Mouse (Mus musculus): ENCODE measurements around the gene Dyrk1a. TPM values are rescaled to one million over a fixed set of nuclear protein-coding genes. Genes with fewer than 3 reads are reported as not detected.

Dyrk1a gene
- polyA plus RNA-seq, 1 experiment from 2014 or later = 4.0 TPM

GRCm38 (mm10) chr16:94718919-94719318 is 149.1 kb downstream of the Dyrk1a start:
- no peak overlapping the region for H3K4me3 ChIP-seq (ENCODE audit: low read depth, low read length)
- no peaks in the 10 kb centered on the region for H3K4me1 ChIP-seq (ENCODE audit: control insufficient read depth, low read depth, low read length)
- H3K36me3 ChIP-seq (ENCODE audit: control insufficient read depth, insufficient read depth) = no peaks in the 10 kb centered on the region
- H3K9me3 ChIP-seq (replicated peaks; ENCODE audit: control insufficient read depth, low read length) = peaks cover 2% of the 10 kb centered on the region; the same call in 1 of the 2 replicates
- no peak overlapping the region for H3K9ac ChIP-seq (ENCODE audit: low read depth, low read length)
- no peaks in the 10 kb centered on the region for H3K27me3 ChIP-seq (ENCODE audit: control insufficient read depth, insufficient read depth, low read depth, low read length)
- no peak overlapping the region for H3K4me2 ChIP-seq (ENCODE audit: low read depth, low read length)
- WGBS (ENCODE audit: insufficient replicate concordance) = 58% methylated on average over 4 of the region's 4 CpGs
- ATAC-seq (ENCODE audit: low read depth) = no peak
- H3K27ac ChIP-seq (ENCODE audit: low read length) = no peak overlapping the region

GRCm38 (mm10) chr16:94719488-94719887 is 149.7 kb downstream of the Dyrk1a start:
- no peaks in the 10 kb centered on the region for H3K27me3 ChIP-seq (ENCODE audit: control insufficient read depth, insufficient read depth, low read depth, low read length)
- H3K9ac ChIP-seq (ENCODE audit: low read depth, low read length) = no peak overlapping the region
- H3K9me3 ChIP-seq (replicated peaks; ENCODE audit: control insufficient read depth, low read length) = peaks cover 2% of the 10 kb centered on the region; the same call in 1 of the 2 replicates
- no peaks in the 10 kb centered on the region; the same call in 1 of the 2 replicates for H3K4me1 ChIP-seq (ENCODE audit: control insufficient read depth, low read depth, low read length)
- WGBS (ENCODE audit: insufficient replicate concordance) = 53% methylated on average over 4 of the region's 4 CpGs
- H3K4me3 ChIP-seq (ENCODE audit: low read depth, low read length) = no peak overlapping the region
- H3K4me2 ChIP-seq (ENCODE audit: low read depth, low read length) = no peak overlapping the region
- ATAC-seq (ENCODE audit: low read depth) = no peak
- H3K27ac ChIP-seq (ENCODE audit: low read length) = no peak overlapping the region
- H3K36me3 ChIP-seq (ENCODE audit: control insufficient read depth, insufficient read depth) = no peaks in the 10 kb centered on the region

GRCm38 (mm10) chr16:94720476-94721153 is 150.8 kb downstream of the Dyrk1a start:
- Histone ChIP-seq H3K4me3 (ENCODE audit: low read depth, low read length) (no peak overlapping the region), H3K4me1 (ENCODE audit: control insufficient read depth, low read depth, low read length) (no peaks in the 10 kb centered on the region; the same call in 1 of the 2 replicates), H3K9me3 (replicated peaks; ENCODE audit: control insufficient read depth, low read length) (peaks cover 2% of the 10 kb centered on the region; the same call in 1 of the 2 replicates), H3K9ac (ENCODE audit: low read depth, low read length) (no peak overlapping the region), H3K27ac (ENCODE audit: low read length) (no peak overlapping the region), H3K4me2 (ENCODE audit: low read depth, low read length) (no peak overlapping the region), H3K36me3 (ENCODE audit: control insufficient read depth, insufficient read depth) (no peaks in the 10 kb centered on the region), H3K27me3 (ENCODE audit: control insufficient read depth, insufficient read depth, low read depth, low read length) (no peaks in the 10 kb centered on the region)
- WGBS (ENCODE audit: insufficient replicate concordance) = 38% methylated on average over 7 of the region's 7 CpGs
- ATAC-seq (ENCODE audit: low read depth) = no peak

GRCm38 (mm10) chr16:94721549-94722006 is 151.8 kb downstream of the Dyrk1a start:
- ATAC-seq (ENCODE audit: low read depth) = no peak
- no peaks in the 10 kb centered on the region; the same call in 1 of the 2 replicates for H3K4me1 ChIP-seq (ENCODE audit: control insufficient read depth, low read depth, low read length)
- H3K4me2 ChIP-seq (ENCODE audit: low read depth, low read length) = no peak overlapping the region
- H3K4me3 ChIP-seq (ENCODE audit: low read depth, low read length) = no peak overlapping the region
- 57% methylated on average over 10 of the region's 10 CpGs for WGBS (ENCODE audit: insufficient replicate concordance)
- no peaks in the 10 kb centered on the region for H3K27me3 ChIP-seq (ENCODE audit: control insufficient read depth, insufficient read depth, low read depth, low read length)
- no peak overlapping the region for H3K27ac ChIP-seq (ENCODE audit: low read length)
- H3K36me3 ChIP-seq (ENCODE audit: control insufficient read depth, insufficient read depth) = no peaks in the 10 kb centered on the region
- no peak overlapping the region for H3K9ac ChIP-seq (ENCODE audit: low read depth, low read length)
- no peaks in the 10 kb centered on the region for H3K9me3 ChIP-seq (replicated peaks; ENCODE audit: control insufficient read depth, low read length)

- no peaks in the 10 kb centered on the region; the same call in 1 of the 2 replicates for H3K4me1 ChIP-seq (ENCODE audit: control insufficient read depth, low read depth, low read length)
- H3K9me3 ChIP-seq (replicated peaks; ENCODE audit: control insufficient read depth, low read length) = no peaks in the 10 kb centered on the region
- H3K4me2 ChIP-seq (ENCODE audit: low read depth, low read length) = no peak overlapping the region
- ATAC-seq (ENCODE audit: low read depth) = no peak
- no peaks in the 10 kb centered on the region for H3K27me3 ChIP-seq (ENCODE audit: control insufficient read depth, insufficient read depth, low read depth, low read length)
- no peak overlapping the region for H3K9ac ChIP-seq (ENCODE audit: low read depth, low read length)
- 62% methylated on average over 12 of the region's 12 CpGs for WGBS (ENCODE audit: insufficient replicate concordance)
- H3K4me3 ChIP-seq (ENCODE audit: low read depth, low read length) = no peak overlapping the region
- H3K36me3 ChIP-seq (ENCODE audit: control insufficient read depth, insufficient read depth) = no peaks in the 10 kb centered on the region
- H3K27ac ChIP-seq (ENCODE audit: low read length) = no peak overlapping the region
Observed at GRCm38 (mm10) chr16:94722936-94723335, 153.1 kb downstream of the Dyrk1a start.

GRCm38 (mm10) chr16:94724061-94724596 is 154.3 kb downstream of the Dyrk1a start:
- H3K27me3 ChIP-seq (ENCODE audit: control insufficient read depth, insufficient read depth, low read depth, low read length) = no peaks in the 10 kb centered on the region
- H3K4me1 ChIP-seq (ENCODE audit: control insufficient read depth, low read depth, low read length) = no peaks in the 10 kb centered on the region; the same call in 1 of the 2 replicates
- H3K9me3 ChIP-seq (replicated peaks; ENCODE audit: control insufficient read depth, low read length) = no peaks in the 10 kb centered on the region
- peak overlapping the region; percentile 46 for H3K4me3 ChIP-seq (ENCODE audit: low read depth, low read length)
- no peak overlapping the region for H3K27ac ChIP-seq (ENCODE audit: low read length)
- H3K36me3 ChIP-seq (ENCODE audit: control insufficient read depth, insufficient read depth) = no peaks in the 10 kb centered on the region
- H3K9ac ChIP-seq (ENCODE audit: low read depth, low read length) = no peak overlapping the region
- peak overlapping the region; percentile 52 for H3K4me2 ChIP-seq (ENCODE audit: low read depth, low read length)
- peak; percentile 55 for ATAC-seq (ENCODE audit: low read depth)
- under 1% methylated on average over 23 of the region's 23 CpGs for WGBS (ENCODE audit: insufficient replicate concordance)

GRCm38 (mm10) chr16:94724747-94725211 is 155.0 kb downstream of the Dyrk1a start:
- Histone ChIP-seq H3K27me3 (ENCODE audit: control insufficient read depth, insufficient read depth, low read depth, low read length) (no peaks in the 10 kb centered on the region), H3K27ac (ENCODE audit: low read length) (no peak overlapping the region), H3K9me3 (replicated peaks; ENCODE audit: control insufficient read depth, low read length) (no peaks in the 10 kb centered on the region), H3K4me1 (ENCODE audit: control insufficient read depth, low read depth, low read length) (no peaks in the 10 kb centered on the region; the same call in 1 of the 2 replicates), H3K4me3 (ENCODE audit: low read depth, low read length) (peak overlapping the region; percentile 46), H3K4me2 (ENCODE audit: low read depth, low read length) (peak overlapping the region; percentile 52), H3K36me3 (ENCODE audit: control insufficient read depth, insufficient read depth) (no peaks in the 10 kb centered on the region), H3K9ac (ENCODE audit: low read depth, low read length) (no peak overlapping the region)
- WGBS (ENCODE audit: insufficient replicate concordance) = 4% methylated on average over 18 of the region's 18 CpGs
- ATAC-seq (ENCODE audit: low read depth) = no peak

- H3K4me2 ChIP-seq (ENCODE audit: low read depth, low read length) = no peak overlapping the region
- H3K36me3 ChIP-seq (ENCODE audit: control insufficient read depth, insufficient read depth) = no peaks in the 10 kb centered on the region
- no peak for ATAC-seq (ENCODE audit: low read depth)
- 75% methylated on average over 6 of the region's 6 CpGs for WGBS (ENCODE audit: insufficient replicate concordance)
- no peak overlapping the region for H3K27ac ChIP-seq (ENCODE audit: low read length)
- H3K4me3 ChIP-seq (ENCODE audit: low read depth, low read length) = no peak overlapping the region
- no peaks in the 10 kb centered on the region for H3K9me3 ChIP-seq (replicated peaks; ENCODE audit: control insufficient read depth, low read length)
- H3K4me1 ChIP-seq (ENCODE audit: control insufficient read depth, low read depth, low read length) = no peaks in the 10 kb centered on the region; the same call in 1 of the 2 replicates
- H3K27me3 ChIP-seq (ENCODE audit: control insufficient read depth, insufficient read depth, low read depth, low read length) = no peaks in the 10 kb centered on the region
- H3K9ac ChIP-seq (ENCODE audit: low read depth, low read length) = no peak overlapping the region
Observed at GRCm38 (mm10) chr16:94729236-94729635, 159.4 kb downstream of the Dyrk1a start.

GRCm38 (mm10) chr16:94731027-94731426 is 161.2 kb downstream of the Dyrk1a start:
- no peaks in the 10 kb centered on the region for H3K4me1 ChIP-seq (ENCODE audit: control insufficient read depth, low read depth, low read length)
- H3K27me3 ChIP-seq (ENCODE audit: control insufficient read depth, insufficient read depth, low read depth, low read length) = no peaks in the 10 kb centered on the region
- no peak overlapping the region for H3K9ac ChIP-seq (ENCODE audit: low read depth, low read length)
- 53% methylated on average over 12 of the region's 12 CpGs for WGBS (ENCODE audit: insufficient replicate concordance)
- no peak overlapping the region for H3K4me2 ChIP-seq (ENCODE audit: low read depth, low read length)
- ATAC-seq (ENCODE audit: low read depth) = no peak
- H3K36me3 ChIP-seq (ENCODE audit: control insufficient read depth, insufficient read depth) = no peaks in the 10 kb centered on the region
- no peak overlapping the region for H3K27ac ChIP-seq (ENCODE audit: low read length)
- no peaks in the 10 kb centered on the region for H3K9me3 ChIP-seq (replicated peaks; ENCODE audit: control insufficient read depth, low read length)
- H3K4me3 ChIP-seq (ENCODE audit: low read depth, low read length) = no peak overlapping the region

Measured in liver, embryonic 16.5 days (tissue).